Mouse (Mus musculus): Measurements from ENCODE around the gene Maml1.

DNA sequence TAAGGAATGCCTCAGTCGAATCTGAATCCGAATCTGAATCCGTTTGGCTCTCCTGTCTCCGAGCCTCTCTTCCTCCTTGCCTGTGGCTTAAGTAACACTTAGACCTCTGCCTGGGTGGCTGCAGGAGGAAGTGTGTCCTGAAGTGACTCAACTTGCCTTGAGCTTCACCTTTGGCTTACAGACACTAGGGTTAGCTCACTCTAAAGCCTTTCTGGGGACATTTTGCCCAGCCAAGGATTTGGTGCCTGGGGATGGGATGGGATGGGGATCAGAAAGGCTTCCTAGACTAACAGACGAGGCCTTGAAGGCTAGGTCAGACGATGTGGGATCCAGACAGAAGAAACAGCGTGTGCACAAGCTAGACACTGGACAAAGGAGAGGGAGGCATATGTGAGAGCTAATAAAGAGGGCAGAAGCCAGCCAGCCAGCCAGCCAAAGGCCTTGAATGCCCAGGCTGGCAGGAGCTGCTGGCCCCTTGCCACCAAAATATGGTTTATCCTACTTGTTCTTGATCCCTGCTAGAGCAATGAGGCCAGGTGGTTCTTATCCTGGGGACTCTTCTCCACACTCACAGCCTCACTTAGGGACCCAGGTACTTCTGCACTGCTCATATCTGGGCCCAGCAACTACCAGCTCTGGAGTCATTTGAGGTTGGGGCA lies 62.7 kb downstream of the Maml1 start:
- TF ChIP-seq HCFC1 (IDR thresholded peaks at IDR 0.05; ENCODE audit: borderline replicate concordance, insufficient read depth, low read length) (no peak), CHD2 (IDR thresholded peaks at IDR 0.05; ENCODE audit: low read depth, low read length) (no peak), MAFK (IDR thresholded peaks at IDR 0.05; ENCODE audit: insufficient read depth, low read depth, low read length) (no peak), ZC3H11A (IDR thresholded peaks at IDR 0.05; ENCODE audit: borderline replicate concordance, low read depth, low read length) (no peak), ZNF384 (IDR thresholded peaks at IDR 0.05; ENCODE audit: low read depth, low read length) (no peak)

All from ES-E14 (cell line).